Mouse (Mus musculus) spleen, postnatal 10 days (tissue): ENCODE data around the gene Pou2f2.

Experiments
- DNase-seq, 2 experiments: peaks; one replicate each; pipeline ENCODE4 v3.0.0; 2021 to 2022; ENCODE audit warnings: low spot score in 2 of 2

The Pou2f2 gene

GRCm38 (mm10) chr7:25105411-25106160 lies 73.9 kb downstream of the Pou2f2 start:
- DNase-seq: peak; percentile 76 to 88

- DNase-seq: no peak
These were observed 79.9 kb downstream of the Pou2f2 start for GRCm38 (mm10) chr7:25099581-25099980.

GRCm38 (mm10) chr7:25098169-25098568 lies 81.4 kb downstream of the Pou2f2 start:
- DNase-seq: no peak

- DNase-seq: no peak
These were observed 89.7 kb downstream of the Pou2f2 start for GRCm38 (mm10) chr7:25089875-25090274.

- no peak for DNase-seq
These were observed 90.6 kb downstream of the Pou2f2 start for GRCm38 (mm10) chr7:25088968-25089367.

- no peak for DNase-seq
These were observed 91.0 kb downstream of the Pou2f2 start for GRCm38 (mm10) chr7:25088531-25088930.

- DNase-seq: no peak
These were observed 91.6 kb downstream of the Pou2f2 start for GRCm38 (mm10) chr7:25087972-25088371.

GRCm38 (mm10) chr7:25087256-25087912 lies 92.1 kb downstream of the Pou2f2 start:
- DNase-seq: no peak

GRCm38 (mm10) chr7:25086656-25087055 lies 92.9 kb downstream of the Pou2f2 start:
- DNase-seq: no peak

GRCm38 (mm10) chr7:25084621-25085020 lies 94.9 kb downstream of the Pou2f2 start:
- no peak for DNase-seq

- DNase-seq: peak in 1 of 2 experiments; percentile 64
These were observed 97.0 kb downstream of the Pou2f2 start for GRCm38 (mm10) chr7:25082510-25082909.

GRCm38 (mm10) chr7:25080431-25080830 lies 99.1 kb downstream of the Pou2f2 start:
- no peak for DNase-seq

GRCm38 (mm10) chr7:25079496-25080026 lies 100.0 kb downstream of the Pou2f2 start:
- no peak for DNase-seq

GRCm38 (mm10) chr7:25077414-25077755 lies 102.1 kb downstream of the Pou2f2 start:
- no peak for DNase-seq

GRCm38 (mm10) chr7:25076663-25077413 lies 102.7 kb downstream of the Pou2f2 start:
- peak; percentile 91 to 97 for DNase-seq

- peak in 1 of 2 experiments; percentile 46 for DNase-seq
These were observed 103.2 kb downstream of the Pou2f2 start for GRCm38 (mm10) chr7:25076296-25076662.

- no peak for DNase-seq
These were observed 105.6 kb downstream of the Pou2f2 start for GRCm38 (mm10) chr7:25073924-25074323.

- DNase-seq: peak in 1 of 2 experiments; percentile 37
These were observed 106.7 kb downstream of the Pou2f2 start for GRCm38 (mm10) chr7:25072716-25073390.

- no peak for DNase-seq
These were observed 107.4 kb downstream of the Pou2f2 start, which contains the start of the genes Grik5 and Zfp574 for GRCm38 (mm10) chr7:25071979-25072715. TSS of gene Grik5 (minus strand) at chr7:25072346. TSS of gene Zfp574 (plus strand) at chr7:25072567.

GRCm38 (mm10) chr7:25068724-25069123 lies 110.8 kb downstream of the Pou2f2 start:
- no peak for DNase-seq
